Mouse (Mus musculus): Measurements from ENCODE around the gene Snph.
A peak's percentile ranks its signal among the peaks of the same experiment; 100 is the strongest.

Gene Snph

DNA sequence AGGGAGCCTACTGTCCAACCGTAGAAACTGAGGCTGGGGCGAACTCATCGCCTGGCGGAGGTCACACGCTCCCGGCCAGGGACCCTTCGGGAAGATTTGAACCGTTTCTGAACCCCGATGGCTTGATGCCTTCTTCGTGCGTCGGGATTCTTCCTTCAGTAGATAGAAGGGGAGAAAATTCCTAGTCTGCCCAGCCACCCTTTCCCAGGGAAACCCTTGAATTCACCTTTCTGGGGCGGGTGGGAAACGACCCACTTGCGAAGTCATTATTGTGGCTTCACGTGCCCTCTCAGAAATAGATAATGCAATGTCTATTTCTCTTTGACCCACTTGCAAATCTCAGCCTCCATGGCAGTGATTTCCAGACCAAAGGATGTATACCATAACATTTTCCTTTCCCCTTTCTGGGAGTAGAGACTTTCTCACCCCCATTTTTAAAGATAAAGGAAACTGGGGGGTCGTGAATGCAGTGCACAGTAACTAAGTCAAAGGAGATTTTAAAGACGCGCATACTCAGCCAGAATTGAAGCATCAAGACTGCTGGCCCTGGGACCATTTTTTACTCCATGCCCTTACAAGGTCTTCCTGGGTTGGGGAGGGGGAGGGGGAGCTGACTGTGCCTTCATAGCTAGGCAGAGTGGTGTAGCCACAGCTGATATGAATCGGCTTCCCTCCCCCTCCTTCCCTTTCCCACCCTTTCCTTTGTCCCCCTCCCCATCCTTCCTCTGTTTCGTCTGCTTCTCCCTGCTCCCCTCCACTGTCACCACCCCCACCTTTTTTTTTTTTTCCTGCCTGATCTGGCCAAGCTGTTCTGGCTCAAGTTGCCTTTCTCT lies 89.1 kb downstream of the Snph start:
- DNase-seq (ENCODE audit: low spot score in 2 of 2) = peak in 1 of 2 experiments; percentile 33

DNA sequence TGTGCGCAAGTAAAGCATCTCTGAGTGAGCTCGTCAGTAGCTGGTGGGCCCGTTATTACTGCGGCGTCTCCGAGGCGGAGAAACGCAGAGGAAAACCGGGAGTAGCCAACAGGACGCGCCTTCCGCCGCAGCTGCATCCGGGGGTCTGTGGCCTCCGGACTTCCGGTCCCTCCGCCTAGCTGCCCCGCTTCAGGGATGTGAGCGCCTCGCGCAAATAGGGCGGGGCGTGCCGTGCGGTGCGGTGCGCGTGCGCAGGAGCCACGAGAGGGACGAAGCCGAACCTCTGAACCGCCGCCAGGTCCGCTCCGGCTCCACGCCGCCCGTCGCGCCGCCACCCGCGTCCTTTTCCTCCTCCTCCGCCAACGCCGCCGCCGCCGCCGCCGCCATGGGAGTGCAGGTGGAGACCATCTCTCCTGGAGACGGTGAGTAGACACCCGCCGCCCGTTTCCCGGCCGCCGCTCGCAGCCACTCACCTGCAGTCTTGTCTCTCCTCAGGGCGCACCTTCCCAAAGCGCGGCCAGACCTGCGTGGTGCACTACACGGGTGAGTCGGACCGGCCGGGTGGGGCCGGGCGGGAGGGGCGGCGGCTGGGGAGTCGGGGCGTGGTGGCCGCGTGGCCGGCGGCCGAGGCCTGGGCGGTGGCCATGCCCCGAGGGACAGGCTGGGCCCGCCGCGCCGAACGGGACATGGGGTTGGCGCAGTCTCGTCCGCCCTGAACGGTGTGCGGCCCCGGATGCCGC lies 89.9 kb downstream of the Snph start, which contains the start of gene Fkbp1a:
TSS of gene Fkbp1a (plus strand) at position 161 of the 740 bp plus-strand sequence.
- peak; percentile 87 to 96 for DNase-seq (ENCODE audit: low spot score in 2 of 2)
